Mouse (Mus musculus) liver, postnatal 0 days (tissue): ENCODE data around the gene Adgrg3. TPM values are rescaled to one million over a fixed set of nuclear protein-coding genes. Genes with fewer than 3 reads are reported as not detected.

ENCODE experiments used
- ATAC-seq: fragments of 200-750 bp; cut with Nextera tagmentation; 2 replicates; pipeline ENCODE4 v1.8.0; 2017; ENCODE audit warnings: mild to moderate bottlenecking, moderate library complexity
- DNase-seq: peaks from one replicate; pipeline ENCODE4 v3.0.0-alpha.2; 2016
- H3K27ac ChIP-seq: fragments of 300-500 bp; sonication (generic); 2 replicates; pipeline ENCODE4 v1.5.1; 2014; ENCODE audit warnings: antibody characterized with exemption, moderate library complexity, mild to moderate bottlenecking, low read depth
- H3K27me3 ChIP-seq: fragments of 300-500 bp; sonication (generic); 2 replicates; pipeline ENCODE4 v1.6.1; 2014; ENCODE audit warnings: low read length, control low read depth, mixed read lengths; ENCODE audit not compliant: insufficient read depth
- H3K36me3 ChIP-seq: fragments of 300-500 bp; sonication (generic); replicated peaks from 2 replicates; pipeline ENCODE4 v1.6.1; 2014; ENCODE audit warnings: mild to moderate bottlenecking, control low read depth, low read length, moderate library complexity, mixed read lengths; ENCODE audit not compliant: insufficient read depth
- H3K4me1 ChIP-seq: fragments of 300-500 bp; sonication (generic); 2 replicates; pipeline ENCODE4 v1.6.1; 2014; ENCODE audit warnings: antibody characterized with exemption, mild to moderate bottlenecking, control low read depth; ENCODE audit not compliant: insufficient read depth
- H3K4me2 ChIP-seq: fragments of 300-500 bp; sonication (generic); 2 replicates; pipeline ENCODE4 v1.6.1; 2014; ENCODE audit warnings: low read depth, mild to moderate bottlenecking, low read length, moderate library complexity, mixed read lengths
- H3K4me3 ChIP-seq: fragments of 300-500 bp; sonication (generic); 2 replicates; pipeline ENCODE4 v1.5.1; 2014; ENCODE audit warnings: low read depth, low read length
- H3K9ac ChIP-seq: fragments of 300-500 bp; sonication (generic); replicated peaks from 2 replicates; pipeline ENCODE4 v1.6.1; 2014; ENCODE audit warnings: mild to moderate bottlenecking, moderate library complexity
- H3K9me3 ChIP-seq: fragments of 300-500 bp; sonication (generic); 2 replicates; pipeline ENCODE4 v1.6.1; 2016; ENCODE audit warnings: mild to moderate bottlenecking, control low read depth, low read length, mixed read lengths
- CTCF ChIP-seq: sonication (generic); IDR thresholded peaks from 2 replicates; pipeline ENCODE4 v1.5.1; 2016; ENCODE audit warnings: antibody characterized with exemption, low read depth
- EP300 ChIP-seq: IDR thresholded peaks from 2 replicates; pipeline ENCODE4 v1.6.1; 2016; ENCODE audit warnings: antibody characterized with exemption, low read depth, mild to moderate bottlenecking
- WGBS: fragments of 180-500 bp; shearing (Covaris S2); extraction: QIAGEN DNeasy Blood & Tissue Kit; methylation state at CpG from one replicate; pipeline ENCODE4 v1.1.7; 2014; ENCODE audit not compliant: insufficient replicate concordance; 5-methylcytosine and 5-hydroxymethylcytosine counted together
- polyA plus RNA-seq: library from polyadenylated mRNA; unstranded; fragments of >200 nt; fragmentation: Nextera tagmentation; extraction: Ambion mirVana; gene quantifications from 2 replicates; pipeline ENCODE4 v1.2.1, GENCODE M21; 2015

The Adgrg3 gene
- polyA plus RNA-seq, 1 experiment from 2014 or later, result 9.6 TPM

GRCm38 (mm10) chr8:95046982-95047381 is 29.5 kb downstream of the Adgrg3 start:
- peak; percentile 39 for DNase-seq
- WGBS, result 30% methylated on average over 3 of the region's 3 CpGs
- TF ChIP-seq EP300 (no peak), CTCF (no peak)
- Histone ChIP-seq H3K4me1 (peaks cover 12% of the 10 kb centered on the region; the same call in 1 of the 2 replicates), H3K27me3 (no peaks in the 10 kb centered on the region), H3K4me3 (no peak overlapping the region), H3K4me2 (no peak overlapping the region), H3K36me3 (no peaks in the 10 kb centered on the region), H3K9me3 (no peaks in the 10 kb centered on the region), H3K9ac (no peak overlapping the region), H3K27ac (peak overlapping the region; percentile 75)
- ATAC-seq, result peak; percentile 57

- H3K36me3 ChIP-seq, result no peaks in the 10 kb centered on the region
- H3K4me3 ChIP-seq, result no peak overlapping the region
- no peaks in the 10 kb centered on the region for H3K9me3 ChIP-seq
- TF ChIP-seq CTCF, result no peak
- TF ChIP-seq EP300, result no peak
- H3K27me3 ChIP-seq, result no peaks in the 10 kb centered on the region
- peak overlapping the region; percentile 75 for H3K27ac ChIP-seq
- H3K4me2 ChIP-seq, result no peak overlapping the region
- no peak overlapping the region for H3K9ac ChIP-seq
- WGBS, result 64% methylated on average over 6 of the region's 6 CpGs
- ATAC-seq, result no peak
- peaks cover 6% of the 10 kb centered on the region; the same call in 1 of the 2 replicates for H3K4me1 ChIP-seq
- DNase-seq, result no peak
Observed at GRCm38 (mm10) chr8:95047884-95048680, 30.6 kb downstream of the Adgrg3 start.

- 43% methylated on average over 2 of the region's 2 CpGs for WGBS
- no peak overlapping the region for H3K4me2 ChIP-seq
- no peaks in the 10 kb centered on the region for H3K9me3 ChIP-seq
- H3K4me1 ChIP-seq, result 0 out of 2 replicates have a peak, but pooled peaks cover 4% of the 10 kb centered on the region
- TF ChIP-seq EP300 (no peak), CTCF (no peak)
- no peak for DNase-seq
- H3K36me3 ChIP-seq, result no peaks in the 10 kb centered on the region
- ATAC-seq, result no peak
- no peaks in the 10 kb centered on the region for H3K27me3 ChIP-seq
- H3K4me3 ChIP-seq, result no peak overlapping the region
- no peak overlapping the region for H3K9ac ChIP-seq
- H3K27ac ChIP-seq, result no peak overlapping the region
Observed at GRCm38 (mm10) chr8:95049636-95050035, 32.1 kb downstream of the Adgrg3 start.

- H3K27ac ChIP-seq, result no peak overlapping the region
- no peak overlapping the region for H3K4me2 ChIP-seq
- H3K36me3 ChIP-seq, result no peaks in the 10 kb centered on the region
- no peaks in the 10 kb centered on the region for H3K27me3 ChIP-seq
- no peaks in the 10 kb centered on the region for H3K9me3 ChIP-seq
- 52% methylated on average over 6 of the region's 6 CpGs for WGBS
- no peak for TF ChIP-seq EP300
- no peak for TF ChIP-seq CTCF
- no peak overlapping the region for H3K9ac ChIP-seq
- peaks cover 18% of the 10 kb centered on the region; the same call in 1 of the 2 replicates for H3K4me1 ChIP-seq
- ATAC-seq (no peak), DNase-seq (no peak)
- no peak overlapping the region for H3K4me3 ChIP-seq
Observed at GRCm38 (mm10) chr8:95054438-95054837, 36.9 kb downstream of the Adgrg3 start.

- DNase-seq (no peak), ATAC-seq (peak; percentile 52)
- TF ChIP-seq EP300 (no peak), CTCF (no peak)
- Histone ChIP-seq H3K4me1 (peaks cover 18% of the 10 kb centered on the region; the same call in 1 of the 2 replicates), H3K9me3 (no peaks in the 10 kb centered on the region), H3K27ac (no peak within 1 kb of the TSS), H3K4me3 (no peak within 1 kb of the TSS), H3K4me2 (no peak within 1 kb of the TSS), H3K27me3 (no peaks in the 10 kb centered on the region), H3K9ac (no peak within 1 kb of the TSS), H3K36me3 (no peaks in the 10 kb centered on the region)
- WGBS, result 20% methylated on average over 2 of the region's 2 CpGs
Observed at GRCm38 (mm10) chr8:95054927-95055510, 37.5 kb downstream of the Adgrg3 start, which contains the start of gene Drc7. Gene Drc7, plus strand, starts transcription at chr8:95055103.

- Histone ChIP-seq H3K9ac (no peak overlapping the region), H3K4me2 (no peak overlapping the region), H3K27ac (no peak overlapping the region), H3K9me3 (no peaks in the 10 kb centered on the region), H3K36me3 (no peaks in the 10 kb centered on the region), H3K27me3 (no peaks in the 10 kb centered on the region), H3K4me3 (no peak overlapping the region), H3K4me1 (peaks cover 18% of the 10 kb centered on the region; the same call in 1 of the 2 replicates)
- no peak for DNase-seq
- ATAC-seq, result peak; percentile 63
- TF ChIP-seq CTCF, result no peak
- TF ChIP-seq EP300, result peak; percentile 40; the same call in 1 of the 2 replicates
- 37% methylated on average over 5 of the region's 5 CpGs for WGBS
Observed at GRCm38 (mm10) chr8:95056414-95056813, 38.9 kb downstream of the Adgrg3 start.
